Mouse (Mus musculus) left cerebral cortex, postnatal 25 days (tissue): ENCODE data around the gene Cdc16. TPM values are rescaled to one million over a fixed set of nuclear protein-coding genes. Genes with fewer than 3 reads are reported as not detected.
"Not testable (repeated sequence)": the region's sequence is repeated elsewhere in the genome, so short reads cannot be mapped to it uniquely, and the experiment has no call there.

Source experiments
- DNase-seq, 2 experiments: peaks; one replicate each; pipeline ENCODE4 v3.0.0; 2022; ENCODE audit warnings: low spot score in 2 of 2, mixed read lengths in 1 of 2
- intact Hi-C: fragments of 180-260 bp; cut with DNase I; formaldehyde crosslinking; loops from one replicate; pipeline ENCODE4 v1.15.1; 2025
- total RNA-seq, 2 experiments: library from RNA; stranded (reverse); gene quantifications; 2 replicates each; pipeline ENCODE4 v1.2.3; 2021

The Cdc16 gene
- 10 to 100 TPM; 49.6 to 51.6 TPM for total RNA-seq

- intact Hi-C loops, result loop anchor here (10.0 kb wide), 1 partner anchor 342 kb away; no protein-coding TSS in a partner anchor
- peak; percentile 85 to 88 for DNase-seq
Measured at GRCm38 (mm10) chr8:13756982-13757804, at the start of gene Cdc16. Cdc16 (plus strand) TSS chr8:13757676.

DNA sequence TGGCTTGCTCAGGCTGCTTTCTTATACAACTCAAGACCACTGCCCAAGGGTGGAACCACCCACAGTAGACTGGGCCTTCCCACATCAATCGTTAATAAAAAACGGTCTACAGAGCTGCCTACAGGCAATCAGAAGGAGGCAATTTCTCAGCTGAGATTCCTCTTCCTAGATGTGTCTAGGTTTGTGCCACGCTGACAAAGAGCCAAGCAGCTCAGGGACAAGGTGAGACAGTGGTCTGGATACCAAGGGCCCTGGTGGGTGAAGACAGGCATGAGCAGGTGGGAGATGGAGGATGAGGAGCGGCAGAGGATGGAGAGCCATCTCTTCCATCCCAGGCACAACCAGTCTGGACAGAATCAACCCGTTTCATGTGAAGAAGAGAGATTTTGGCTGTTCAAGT lies 49.0 kb upstream of the Cdc16 start:
- intact Hi-C loops, result no loop called here
- DNase-seq, result no peak

DNA sequence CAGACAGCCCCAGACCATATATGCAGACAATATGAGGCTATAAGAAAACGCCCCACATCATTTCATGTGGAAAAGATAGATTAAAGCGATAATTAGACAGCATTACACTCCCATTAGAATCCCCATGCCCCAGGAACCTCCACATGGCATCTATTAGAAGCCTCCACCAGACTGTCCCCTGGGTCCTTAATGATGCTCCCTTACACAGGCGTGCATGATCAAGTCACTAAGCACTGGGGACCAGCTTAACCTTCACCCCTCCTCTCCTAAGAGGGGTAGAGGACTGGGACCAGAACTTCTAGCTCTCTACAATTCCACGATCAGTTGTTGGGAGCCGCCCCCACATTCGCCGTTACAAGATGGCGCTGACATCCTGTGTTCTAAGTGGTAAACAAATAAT lies 38.5 kb upstream of the Cdc16 start:
- no peak for DNase-seq
- intact Hi-C loops, result no loop called here

- peak; percentile 34 to 54 for DNase-seq
- intact Hi-C loops, result loop anchor here (5.0 kb wide), 1 partner anchor 173 kb away; no protein-coding TSS in a partner anchor
Measured at GRCm38 (mm10) chr8:13725722-13726121, 31.8 kb upstream of the Cdc16 start.

- DNase-seq, result no peak
- intact Hi-C loops, result loop anchor here (5.0 kb wide), 1 partner anchor 175 kb away; no protein-coding TSS in a partner anchor
Measured at GRCm38 (mm10) chr8:13727469-13728094, 29.9 kb upstream of the Cdc16 start.

- intact Hi-C loops, result no loop called here
- peak; percentile 13 to 48 for DNase-seq
Measured at GRCm38 (mm10) chr8:13740323-13740770, 17.1 kb upstream of the Cdc16 start.

DNA sequence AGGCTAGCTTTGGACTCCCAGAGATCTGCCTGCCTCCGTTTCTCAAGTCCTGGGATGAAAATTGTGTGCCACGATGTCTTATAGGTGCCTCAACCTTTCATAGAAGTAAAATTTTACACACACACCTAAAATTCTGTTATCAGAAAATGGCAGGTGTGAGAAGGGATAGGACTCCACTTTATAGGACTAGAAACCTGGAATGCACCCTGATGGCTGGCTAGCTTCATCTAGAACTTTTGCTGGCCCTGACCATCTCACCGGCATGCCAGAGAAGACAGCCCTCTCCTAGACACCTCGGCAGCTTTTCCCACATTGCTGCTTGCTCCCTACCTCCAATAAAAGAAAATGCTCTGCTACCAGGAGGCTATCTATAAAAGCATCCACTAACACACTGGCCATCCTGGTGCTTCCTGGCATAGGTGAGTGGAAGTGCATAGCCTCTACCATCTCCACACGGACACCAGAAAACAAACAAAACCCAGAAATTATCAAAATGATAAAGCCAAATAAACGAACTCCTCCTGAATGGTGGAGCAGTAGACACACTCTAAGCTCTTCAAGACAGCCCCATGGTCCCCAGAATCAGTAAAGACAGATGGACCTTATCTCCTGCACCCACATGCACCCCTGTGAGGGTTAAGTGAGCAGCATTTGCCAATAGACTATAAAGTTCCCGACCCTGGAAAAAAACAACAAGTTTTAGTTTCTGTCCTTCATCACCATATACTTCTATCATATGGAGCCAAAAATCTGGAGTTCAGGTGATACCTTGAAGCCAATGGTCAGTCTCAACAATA lies 16.5 kb upstream of the Cdc16 start:
- intact Hi-C loops, result no loop called here
- no peak for DNase-seq

- intact Hi-C loops, result not testable (repeated sequence)
Measured at GRCm38 (mm10) chr8:13746212-13746611, 11.3 kb upstream of the Cdc16 start.

DNA sequence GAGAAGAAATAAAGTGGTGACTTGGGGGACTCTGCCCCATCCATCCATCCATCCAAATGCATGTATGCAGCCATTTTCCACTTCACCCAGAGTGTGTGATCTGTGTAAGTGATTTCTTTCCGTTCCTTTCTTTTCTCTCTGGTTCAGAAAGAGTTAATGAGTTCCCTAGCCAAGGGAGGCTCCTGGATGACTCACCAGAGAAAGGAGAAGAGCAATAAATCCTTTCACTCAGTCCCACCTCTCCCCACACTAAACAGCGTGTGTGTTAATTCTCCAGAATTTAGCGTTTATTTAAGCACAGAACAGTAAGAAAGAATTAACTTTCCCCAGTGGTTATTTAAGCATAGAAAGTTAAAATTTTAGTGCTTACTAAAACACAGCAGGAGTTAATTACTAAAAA lies 9.8 kb upstream of the Cdc16 start:
- intact Hi-C loops, result no loop called here
- DNase-seq, result no peak

More at GRCm38 (mm10) chr8:13746212-13746611, 11.3 kb upstream of the Cdc16 start:
- not testable (repeated sequence) for DNase-seq

- intact Hi-C loops, result loop anchor here (1.0 to 10.0 kb wide), 3 partner anchors 202 to 339 kb away; no protein-coding TSS in a partner anchor
- DNase-seq, result peak; percentile 38 to 65
Measured at GRCm38 (mm10) chr8:13753680-13754079, 3.8 kb upstream of the Cdc16 start.

DNA sequence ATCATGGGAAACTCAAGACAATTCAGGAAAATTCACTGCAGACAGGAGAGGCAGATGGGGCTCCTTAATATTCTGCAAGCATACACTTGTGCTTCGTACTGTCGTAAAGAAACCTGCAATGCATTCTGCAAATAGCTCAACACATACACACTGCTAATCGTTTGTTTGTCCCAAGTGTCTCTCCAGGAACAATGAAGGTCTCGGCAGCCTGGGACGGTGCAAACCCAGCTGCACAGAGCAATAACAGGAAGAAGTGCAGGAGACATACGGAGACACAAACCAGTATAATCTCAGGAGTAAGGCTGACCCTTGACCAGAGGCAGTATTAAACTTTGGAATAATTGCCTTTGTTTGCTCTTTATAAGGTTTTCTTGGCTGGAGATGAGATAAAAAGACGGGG lies 996 bp upstream of the Cdc16 start:
- DNase-seq, result no peak
- intact Hi-C loops, result loop anchor here (10.0 kb wide), 1 partner anchor 342 kb away; no protein-coding TSS in a partner anchor

DNA sequence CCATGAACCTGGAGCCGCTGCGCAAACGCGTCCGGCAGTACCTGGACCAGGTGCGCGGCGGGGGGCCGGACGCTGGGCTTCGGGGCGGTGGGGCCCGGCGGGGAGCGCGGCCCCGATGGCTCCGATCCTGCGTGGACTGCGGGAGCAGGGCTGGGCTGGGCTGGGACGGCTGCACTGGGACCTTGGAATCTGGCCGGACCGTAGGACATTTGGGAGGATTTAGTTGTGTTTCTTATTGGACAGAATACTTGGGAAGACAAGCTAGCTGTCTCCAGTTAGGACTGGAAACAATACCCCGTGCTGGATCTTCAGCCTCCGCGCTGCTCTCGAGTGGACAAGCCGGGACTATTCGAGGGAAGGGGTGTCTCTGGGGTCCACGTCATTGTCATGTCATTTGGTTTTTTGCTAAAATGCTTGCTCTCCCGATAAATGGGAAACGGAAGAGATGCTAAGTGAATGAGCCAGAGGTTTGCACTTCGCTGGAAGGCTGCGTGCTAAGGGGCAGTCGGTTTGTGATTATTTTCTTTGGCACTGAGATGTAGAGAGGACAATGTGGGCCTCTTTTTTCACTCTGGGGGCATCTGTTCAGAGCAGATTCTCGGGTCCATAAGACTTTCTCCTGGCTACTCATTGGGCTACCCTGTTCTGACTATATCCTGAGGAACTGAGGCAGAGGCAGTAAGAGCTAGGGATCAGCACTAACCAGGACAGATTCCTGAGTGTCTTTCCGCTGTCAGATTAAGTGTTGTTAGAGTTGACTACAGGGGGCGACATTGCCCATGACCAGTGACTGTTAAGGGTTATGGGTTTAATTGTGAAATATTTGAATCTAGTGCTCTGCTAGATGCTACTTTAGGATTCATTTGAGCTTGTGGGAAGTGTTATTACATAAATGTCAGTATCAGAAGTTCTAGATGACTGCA lies 590 bp downstream of the Cdc16 start:
- DNase-seq, result peak; percentile 18 to 37
- intact Hi-C loops, result loop anchor here (10.0 kb wide), 1 partner anchor 343 kb away; no protein-coding TSS in a partner anchor

GRCm38 (mm10) chr8:13769206-13769605 lies 11.7 kb downstream of the Cdc16 start:
- DNase-seq, result no peak
- intact Hi-C loops, result no loop called here

DNA sequence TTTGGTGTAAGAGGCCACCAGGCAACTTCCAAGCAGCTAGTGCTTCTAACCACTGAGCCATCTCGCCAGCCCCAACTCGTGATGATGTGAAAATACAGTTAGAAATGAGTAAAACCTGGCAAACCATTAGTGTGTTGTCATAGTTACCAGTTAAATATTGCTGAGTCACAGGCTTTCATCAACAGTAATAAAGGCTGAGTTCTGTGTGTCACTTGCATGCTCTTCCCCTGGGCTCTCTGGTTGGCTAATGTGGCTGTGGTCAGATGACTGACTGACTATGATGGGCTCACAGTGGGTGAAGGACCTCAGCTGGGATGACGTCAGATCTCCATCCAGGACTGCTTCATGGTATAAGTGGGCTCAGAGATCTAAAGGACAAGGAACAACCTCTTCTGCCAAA lies 23.1 kb downstream of the Cdc16 start:
- DNase-seq, result no peak
- intact Hi-C loops, result no loop called here

GRCm38 (mm10) chr8:13785250-13785763 lies 27.8 kb downstream of the Cdc16 start, which contains the start of gene Upf3a:
Upf3a (plus strand) TSS chr8:13785615.
- DNase-seq, result peak; percentile 85 to 91
- intact Hi-C loops, result loop anchor here (5.0 kb wide), 1 partner anchor 87 kb away; no protein-coding TSS in a partner anchor

GRCm38 (mm10) chr8:13785764-13786299 lies 28.4 kb downstream of the Cdc16 start:
- peak; percentile 95 to 96 for DNase-seq
- intact Hi-C loops, result loop anchor here (1.0 to 5.0 kb wide), 3 partner anchors 86 to 235 kb away; no protein-coding TSS in a partner anchor

GRCm38 (mm10) chr8:13789606-13790005 lies 32.1 kb downstream of the Cdc16 start:
- DNase-seq, result no peak
- intact Hi-C loops, result loop anchor here (5.0 kb wide), 1 partner anchor 83 kb away; no protein-coding TSS in a partner anchor
